Mouse (Mus musculus) kidney, embryonic 15.5 days (tissue): ENCODE data around the gene Catsperz. TPM values are rescaled to one million over a fixed set of nuclear protein-coding genes. Genes with fewer than 3 reads are reported as not detected.
A peak's percentile ranks its signal among the peaks of the same experiment; 100 is the strongest.
"Not testable (repeated sequence)": the region's sequence is repeated elsewhere in the genome, so short reads cannot be mapped to it uniquely, and the experiment has no call there.

Experiments
- ATAC-seq: fragments of 200-750 bp; cut with Nextera tagmentation; replicated peaks from 2 replicates; pipeline ENCODE4 v1.8.0; 2017; ENCODE audit warnings: moderate TSS enrichment; ENCODE audit not compliant: low FRiP score
- H3K27ac ChIP-seq: fragments of 300-500 bp; sonication (generic); 2 replicates; pipeline ENCODE4 v1.5.1; 2015; ENCODE audit warnings: mild to moderate bottlenecking, inconsistent platforms
- H3K27me3 ChIP-seq: fragments of 300-500 bp; sonication (generic); 2 replicates; pipeline ENCODE4 v1.6.1; 2015; ENCODE audit warnings: inconsistent platforms
- H3K36me3 ChIP-seq: fragments of 300-500 bp; sonication (generic); 2 replicates; pipeline ENCODE4 v1.6.1; 2015; ENCODE audit warnings: inconsistent platforms
- H3K4me1 ChIP-seq: fragments of 300-500 bp; sonication (generic); 2 replicates; pipeline ENCODE4 v1.6.1; 2015; ENCODE audit warnings: inconsistent platforms
- H3K4me2 ChIP-seq: fragments of 300-500 bp; sonication (generic); 2 replicates; pipeline ENCODE4 v1.6.1; 2015; ENCODE audit warnings: moderate library complexity, mild to moderate bottlenecking, inconsistent platforms
- H3K4me3 ChIP-seq: fragments of 300-500 bp; sonication (generic); replicated peaks from 2 replicates; pipeline ENCODE4 v1.5.1; 2015; ENCODE audit warnings: mild to moderate bottlenecking, inconsistent platforms
- H3K9ac ChIP-seq: fragments of 300-500 bp; sonication (generic); 2 replicates; pipeline ENCODE4 v1.6.1; 2015; ENCODE audit warnings: mild to moderate bottlenecking, inconsistent platforms
- H3K9me3 ChIP-seq: fragments of 300-500 bp; sonication (generic); replicated peaks from 2 replicates; pipeline ENCODE4 v1.6.1; 2016; ENCODE audit warnings: inconsistent platforms
- WGBS: fragments of 180-500 bp; shearing (Covaris S2); methylation state at CpG from one replicate; pipeline ENCODE4 v1.1.7; 2015; ENCODE audit warnings: mixed read lengths; 5-methylcytosine and 5-hydroxymethylcytosine counted together
- polyA plus RNA-seq: library from polyadenylated mRNA; unstranded; fragments of >200 nt; fragmentation: Nextera tagmentation; extraction: Ambion mirVana; gene quantifications from 2 replicates; pipeline ENCODE4 v1.2.1, GENCODE M21; 2015

Catsperz gene
- polyA plus RNA-seq, 1 experiment from 2014 or later: 2.0 TPM

GRCm38 (mm10) chr19:6919876-6920740 is 5.1 kb downstream of the Catsperz start:
- H3K9me3 ChIP-seq: no peaks in the 10 kb centered on the region
- H3K27ac ChIP-seq: peak overlapping the region; percentile 91
- peak overlapping the region; percentile 75; the same call in 1 of the 2 replicates for H3K9ac ChIP-seq
- H3K36me3 ChIP-seq: peaks cover 6% of the 10 kb centered on the region; the same call in 1 of the 2 replicates
- H3K27me3 ChIP-seq: peaks cover 26% of the 10 kb centered on the region
- H3K4me2 ChIP-seq: peak overlapping the region; percentile 93
- 31% methylated on average over 8 of the region's 8 CpGs for WGBS
- ATAC-seq: peak; percentile 3; the same call in 1 of the 2 replicates
- peaks cover 34% of the 10 kb centered on the region for H3K4me1 ChIP-seq
- H3K4me3 ChIP-seq: peak overlapping the region; percentile 85

DNA sequence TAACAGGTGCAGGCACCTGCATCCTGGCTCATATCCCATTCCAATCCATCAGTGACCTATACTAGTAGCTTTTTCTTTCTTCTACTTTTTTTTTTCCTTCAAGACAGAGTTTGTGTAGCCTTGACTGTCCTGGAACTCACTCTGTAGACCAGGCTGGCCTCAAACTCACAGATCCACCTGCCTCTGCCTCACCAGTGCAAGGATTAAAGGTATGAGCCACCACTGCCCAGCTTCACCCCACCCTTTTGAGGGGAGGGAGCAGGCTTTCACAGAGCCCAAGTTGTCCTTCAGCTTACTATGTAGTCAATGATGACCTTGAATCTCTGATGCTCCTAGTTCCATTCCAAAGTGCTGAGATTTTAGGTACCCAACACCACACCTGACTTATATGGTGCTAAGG is 5.7 kb downstream of the Catsperz start:
- H3K4me3 ChIP-seq: no peak overlapping the region
- peak overlapping the region; percentile 93; the same call in 1 of the 2 replicates for H3K4me2 ChIP-seq
- H3K27me3 ChIP-seq: peaks cover 19% of the 10 kb centered on the region
- H3K27ac ChIP-seq: 0 out of 2 replicates have a peak overlapping the region, but pooled peaks have one; percentile 27
- H3K36me3 ChIP-seq: peaks cover 7% of the 10 kb centered on the region; the same call in 1 of the 2 replicates
- no peak for ATAC-seq
- 0 out of 2 replicates have a peak overlapping the region, but pooled peaks have one; percentile 75 for H3K9ac ChIP-seq
- peaks cover 28% of the 10 kb centered on the region for H3K4me1 ChIP-seq
- no peaks in the 10 kb centered on the region for H3K9me3 ChIP-seq

GRCm38 (mm10) chr19:6918321-6918720 is 6.9 kb downstream of the Catsperz start:
- Histone ChIP-seq H3K9me3 (no peaks in the 10 kb centered on the region), H3K4me3 (no peak overlapping the region), H3K4me1 (peaks cover 28% of the 10 kb centered on the region), H3K27me3 (peaks cover 8% of the 10 kb centered on the region), H3K9ac (no peak overlapping the region), H3K36me3 (peaks cover 19% of the 10 kb centered on the region), H3K4me2 (no peak overlapping the region), H3K27ac (no peak overlapping the region)
- ATAC-seq: no peak
- WGBS: 88% methylated on average over 4 of the region's 4 CpGs

DNA sequence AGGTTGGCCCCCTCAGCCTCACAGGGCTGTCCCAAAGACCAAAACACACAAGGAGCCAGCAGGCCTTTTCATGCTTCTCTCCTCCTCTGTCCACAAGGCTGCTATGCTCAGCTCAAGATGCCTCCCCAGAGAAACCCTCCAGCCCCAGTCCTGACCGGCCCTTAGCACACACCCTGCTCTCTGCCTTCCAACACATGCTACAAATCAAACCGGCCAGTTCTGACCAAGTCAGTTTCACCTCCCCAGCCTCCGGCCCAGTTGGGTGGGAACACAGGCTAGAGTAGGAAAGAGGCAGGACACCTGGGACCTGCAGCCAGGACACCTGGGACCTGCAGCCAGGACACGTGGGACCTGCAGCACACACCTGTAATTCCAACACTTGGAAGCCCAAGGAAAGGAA is 8.7 kb downstream of the Catsperz start:
- Histone ChIP-seq H3K27ac (no peak overlapping the region), H3K4me2 (no peak overlapping the region), H3K9me3 (no peaks in the 10 kb centered on the region), H3K36me3 (peaks cover 37% of the 10 kb centered on the region), H3K27me3 (no peaks in the 10 kb centered on the region), H3K4me3 (no peak overlapping the region), H3K4me1 (peaks cover 22% of the 10 kb centered on the region), H3K9ac (no peak overlapping the region)
- 70% methylated on average over 4 of the region's 4 CpGs for WGBS
- ATAC-seq: no peak

DNA sequence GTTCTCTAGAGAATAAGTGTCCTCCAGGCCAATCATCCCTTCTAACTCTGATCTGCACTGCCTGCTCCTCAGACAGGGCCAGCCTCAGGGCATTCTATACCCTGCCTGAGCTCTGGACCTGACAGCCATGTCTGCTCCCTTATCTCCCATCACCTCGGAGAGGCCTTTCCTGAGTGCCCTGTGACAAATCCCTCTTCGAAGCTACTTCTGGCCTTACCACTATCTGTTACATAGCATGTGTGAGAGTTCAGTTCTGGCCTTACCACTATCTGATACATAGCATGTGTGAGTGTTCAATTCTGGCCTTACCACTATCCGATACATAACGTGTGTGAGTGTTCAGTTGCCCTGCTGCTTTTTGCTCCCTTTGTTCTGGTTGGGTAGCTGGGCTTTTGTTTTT is 9.9 kb downstream of the Catsperz start:
- no peaks in the 10 kb centered on the region for H3K9me3 ChIP-seq
- WGBS: 83% methylated on average over 4 of the region's 4 CpGs
- peaks cover 43% of the 10 kb centered on the region for H3K36me3 ChIP-seq
- ATAC-seq: no peak
- no peak overlapping the region for H3K27ac ChIP-seq
- H3K4me3 ChIP-seq: no peak overlapping the region
- H3K9ac ChIP-seq: no peak overlapping the region
- no peak overlapping the region for H3K4me2 ChIP-seq
- no peaks in the 10 kb centered on the region for H3K27me3 ChIP-seq
- peaks cover 21% of the 10 kb centered on the region for H3K4me1 ChIP-seq

DNA sequence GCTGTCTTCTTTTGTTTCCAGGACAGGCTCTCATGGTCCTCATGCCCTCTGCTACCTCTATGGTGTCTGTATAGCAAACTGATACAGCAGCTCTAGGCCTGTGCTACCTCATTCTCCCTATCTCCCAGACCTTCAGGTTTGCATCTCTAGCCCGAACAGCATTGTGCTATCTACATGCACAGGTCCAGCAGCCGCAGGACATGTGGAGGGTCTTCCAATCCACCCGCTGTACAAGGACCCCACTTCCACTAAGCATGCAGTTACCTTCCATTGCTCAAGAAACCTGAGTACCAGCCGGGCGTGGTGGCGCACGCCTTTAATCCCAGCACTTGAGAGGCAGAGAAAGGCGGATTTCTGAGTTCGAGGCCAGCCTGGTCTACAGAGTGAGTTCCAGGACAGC is 10.6 kb downstream of the Catsperz start:
- no peaks in the 10 kb centered on the region for H3K9me3 ChIP-seq
- WGBS: 91% methylated on average over 9 of the region's 9 CpGs

DNA sequence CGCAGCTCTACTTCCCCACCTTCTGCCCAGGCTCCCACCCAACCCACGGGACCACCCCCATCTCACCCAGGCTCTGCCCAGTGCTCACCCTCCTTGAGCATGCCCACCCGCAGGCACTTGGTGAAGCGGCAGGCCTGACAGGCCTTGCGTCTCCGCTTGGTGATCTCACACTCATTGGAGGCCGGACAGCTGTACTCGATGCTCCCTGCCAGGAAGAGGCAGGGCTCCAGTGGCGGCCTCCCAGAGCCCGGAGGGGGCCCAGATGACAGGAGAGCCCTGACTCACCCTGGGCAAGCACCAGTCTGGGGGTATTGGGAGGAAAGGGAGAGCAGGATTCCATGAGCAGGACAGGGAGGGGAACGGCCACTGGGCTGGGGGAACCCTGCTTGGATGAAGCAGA is 11.2 kb downstream of the Catsperz start:
- peak overlapping the region; percentile 41; the same call in 1 of the 2 replicates for H3K27ac ChIP-seq
- no peak overlapping the region for H3K4me3 ChIP-seq
- WGBS: 78% methylated on average over 11 of the region's 11 CpGs
- H3K27me3 ChIP-seq: no peaks in the 10 kb centered on the region
- no peak overlapping the region for H3K9ac ChIP-seq
- ATAC-seq: no peak
- no peaks in the 10 kb centered on the region for H3K9me3 ChIP-seq
- H3K36me3 ChIP-seq: peaks cover 43% of the 10 kb centered on the region
- no peak overlapping the region for H3K4me2 ChIP-seq
- peaks cover 13% of the 10 kb centered on the region for H3K4me1 ChIP-seq

More for the DNA sequence above, 10.6 kb downstream of the Catsperz start:
- Histone ChIP-seq H3K4me2 (no peak overlapping the region), H3K36me3 (peaks cover 43% of the 10 kb centered on the region), H3K4me3 (no peak overlapping the region), H3K4me1 (peaks cover 14% of the 10 kb centered on the region), H3K27ac (no peak overlapping the region), H3K27me3 (no peaks in the 10 kb centered on the region), H3K9ac (no peak overlapping the region)
- no peak for ATAC-seq

DNA sequence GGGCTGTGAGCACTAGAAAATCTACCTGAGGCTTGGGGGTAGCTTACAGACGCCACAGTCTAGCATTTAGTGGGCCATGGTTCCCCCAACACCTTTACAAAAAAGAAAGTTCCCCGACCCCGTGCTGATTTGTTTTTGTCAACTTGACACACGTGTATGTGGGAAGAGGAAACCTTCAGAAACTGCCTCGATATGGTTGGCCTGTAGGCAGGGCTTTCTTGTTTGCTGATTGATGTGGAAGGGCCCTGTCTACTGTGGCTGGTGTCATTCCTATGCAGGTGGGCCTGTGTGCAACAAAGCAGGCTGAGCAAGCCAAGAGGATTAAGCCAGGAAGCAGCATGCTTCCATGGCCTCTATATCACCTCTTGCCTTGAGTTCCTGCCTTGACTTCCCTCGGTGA is 12.1 kb downstream of the Catsperz start:
- Histone ChIP-seq H3K27ac (no peak overlapping the region), H3K9ac (no peak overlapping the region), H3K4me1 (peaks cover 23% of the 10 kb centered on the region), H3K36me3 (peaks cover 37% of the 10 kb centered on the region), H3K27me3 (no peaks in the 10 kb centered on the region), H3K9me3 (no peaks in the 10 kb centered on the region), H3K4me2 (no peak overlapping the region), H3K4me3 (no peak overlapping the region)
- ATAC-seq: no peak
- WGBS: 87% methylated on average over 6 of the region's 6 CpGs

DNA sequence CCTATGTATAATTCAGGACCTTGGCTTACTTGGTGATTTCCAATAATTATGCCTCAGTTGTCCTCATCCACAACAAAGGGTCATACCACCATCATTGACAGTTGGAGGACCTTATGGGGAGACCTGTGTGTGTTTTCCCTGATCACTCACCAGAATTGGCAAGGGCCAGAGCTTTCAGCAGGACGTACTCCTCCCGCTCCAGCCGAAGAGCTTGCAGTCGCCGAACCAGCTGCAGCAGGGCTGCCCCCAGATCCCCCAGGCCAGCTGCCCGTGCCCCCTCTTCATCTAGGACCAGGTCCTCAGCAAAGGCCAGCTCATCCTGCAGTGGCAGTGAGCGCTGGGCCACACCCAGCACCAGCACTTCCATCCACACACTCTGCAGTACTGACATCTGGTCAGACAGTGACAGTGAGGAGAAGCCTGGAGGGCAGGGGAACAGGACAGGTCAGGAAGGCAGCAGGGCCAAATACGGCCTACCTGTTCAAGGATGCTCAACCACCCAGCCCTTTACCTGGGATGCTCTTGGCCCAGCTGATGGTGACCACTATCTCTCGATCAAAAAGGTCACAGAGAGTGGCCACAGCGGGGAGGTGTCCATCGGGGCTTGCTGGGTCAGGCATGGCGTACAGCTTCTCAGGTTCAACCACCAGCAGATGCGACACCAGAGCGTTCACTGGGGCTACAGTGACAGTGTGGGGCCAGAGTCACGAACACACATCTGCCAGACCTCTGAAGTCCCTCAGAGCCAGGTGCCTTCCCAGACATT is 12.8 kb downstream of the Catsperz start:
- 90% methylated on average over 15 of the region's 15 CpGs for WGBS
- no peaks in the 10 kb centered on the region for H3K9me3 ChIP-seq
- no peak overlapping the region for H3K27ac ChIP-seq
- H3K27me3 ChIP-seq: no peaks in the 10 kb centered on the region
- no peak overlapping the region for H3K9ac ChIP-seq
- no peak overlapping the region for H3K4me3 ChIP-seq
- H3K4me2 ChIP-seq: no peak overlapping the region
- ATAC-seq: no peak
- H3K36me3 ChIP-seq: peaks cover 38% of the 10 kb centered on the region
- peaks cover 29% of the 10 kb centered on the region for H3K4me1 ChIP-seq

- 0 out of 2 replicates have a peak overlapping the region, but pooled peaks have one; percentile 31 for H3K9ac ChIP-seq
- peak overlapping the region; percentile 90 for H3K4me2 ChIP-seq
- H3K27ac ChIP-seq: no peak overlapping the region
- H3K9me3 ChIP-seq: no peaks in the 10 kb centered on the region
- peaks cover 34% of the 10 kb centered on the region for H3K4me1 ChIP-seq
- H3K4me3 ChIP-seq: peak overlapping the region; percentile 70
- peaks cover 48% of the 10 kb centered on the region for H3K36me3 ChIP-seq
- no peak for ATAC-seq
- 82% methylated on average over 19 of the region's 19 CpGs for WGBS
- no peaks in the 10 kb centered on the region for H3K27me3 ChIP-seq
Measured at GRCm38 (mm10) chr19:6911101-6912074, 13.8 kb downstream of the Catsperz start.

DNA sequence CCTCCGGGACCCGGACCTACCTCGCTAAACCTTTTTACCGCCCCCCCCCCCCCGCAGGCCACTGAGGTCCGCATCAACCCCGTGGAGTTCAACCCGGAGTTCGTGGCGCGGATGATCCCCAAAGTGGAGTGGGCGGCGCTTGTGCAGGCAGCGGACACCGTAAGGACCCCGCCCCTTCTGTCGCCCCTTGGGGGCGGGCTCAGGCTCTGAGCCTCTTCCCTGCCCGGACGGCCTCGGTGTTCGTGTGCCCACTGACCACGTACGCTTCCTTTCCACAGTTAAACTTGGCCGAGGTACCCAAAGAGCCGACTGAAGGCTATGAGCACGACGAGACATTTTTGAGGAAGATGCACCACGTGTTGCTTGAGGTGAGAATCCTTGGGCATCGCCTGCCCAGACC is 14.9 kb downstream of the Catsperz start:
- H3K36me3 ChIP-seq: peaks cover 58% of the 10 kb centered on the region
- peak overlapping the region; percentile 90 for H3K4me2 ChIP-seq
- peak overlapping the region; percentile 71 for H3K9ac ChIP-seq
- peak overlapping the region; percentile 70 for H3K4me3 ChIP-seq
- H3K4me1 ChIP-seq: peaks cover 34% of the 10 kb centered on the region
- H3K27me3 ChIP-seq, H3K9me3 ChIP-seq: not testable (repeated sequence)
- WGBS: under 1% methylated on average over 29 of the region's 30 CpGs
- H3K27ac ChIP-seq: peak overlapping the region; percentile 99
- ATAC-seq: peak; percentile 55; the same call in 1 of the 2 replicates
